Mouse (Mus musculus): ENCODE results near the gene Gm10638.

Gene Gm10638

GRCm38 (mm10) chr8:86745221-86745934, at the start of gene Gm10638, which contains the start of gene Siah1a:
TSS of gene Gm10638 (plus strand) at chr8:86745699.
TSS of gene Siah1a (minus strand) at chr8:86745934.
- peak; percentile 79 for DNase-seq (ENCODE audit: low spot score)

- no peak for DNase-seq (ENCODE audit: low spot score)
These were observed 49.8 kb upstream of the Gm10638 start for GRCm38 (mm10) chr8:86695703-86696102.

- no peak for DNase-seq (ENCODE audit: low spot score)
These were observed 46.6 kb upstream of the Gm10638 start for GRCm38 (mm10) chr8:86698811-86699421.

GRCm38 (mm10) chr8:86699471-86699870, 46.0 kb upstream of the Gm10638 start:
- DNase-seq (ENCODE audit: low spot score) = no peak

- no peak for DNase-seq (ENCODE audit: low spot score)
These were observed 43.0 kb upstream of the Gm10638 start for GRCm38 (mm10) chr8:86702453-86702852.

- no peak for DNase-seq (ENCODE audit: low spot score)
These were observed 40.2 kb upstream of the Gm10638 start for GRCm38 (mm10) chr8:86705317-86705716.

GRCm38 (mm10) chr8:86706756-86707155, 38.7 kb upstream of the Gm10638 start:
- no peak for DNase-seq (ENCODE audit: low spot score)

- DNase-seq (ENCODE audit: low spot score) = no peak
These were observed 37.6 kb upstream of the Gm10638 start for GRCm38 (mm10) chr8:86707873-86708272.

- no peak for DNase-seq (ENCODE audit: low spot score)
These were observed 32.9 kb upstream of the Gm10638 start for GRCm38 (mm10) chr8:86712594-86712993.

GRCm38 (mm10) chr8:86713407-86714188, 31.9 kb upstream of the Gm10638 start:
- DNase-seq (ENCODE audit: low spot score) = no peak

- DNase-seq (ENCODE audit: low spot score) = no peak
These were observed 27.0 kb upstream of the Gm10638 start for GRCm38 (mm10) chr8:86718332-86718994.

- DNase-seq (ENCODE audit: low spot score) = no peak
These were observed 26.1 kb upstream of the Gm10638 start for GRCm38 (mm10) chr8:86719368-86719767.

- no peak for DNase-seq (ENCODE audit: low spot score)
These were observed 24.6 kb upstream of the Gm10638 start for GRCm38 (mm10) chr8:86720756-86721459.

- no peak for DNase-seq (ENCODE audit: low spot score)
These were observed 24.0 kb upstream of the Gm10638 start for GRCm38 (mm10) chr8:86721490-86721889.

- no peak for DNase-seq (ENCODE audit: low spot score)
These were observed 18.5 kb upstream of the Gm10638 start for GRCm38 (mm10) chr8:86726959-86727358.

- DNase-seq (ENCODE audit: low spot score) = no peak
These were observed 17.1 kb upstream of the Gm10638 start for GRCm38 (mm10) chr8:86728224-86728950.

GRCm38 (mm10) chr8:86730303-86730702, 15.2 kb upstream of the Gm10638 start:
- no peak for DNase-seq (ENCODE audit: low spot score)

- no peak for DNase-seq (ENCODE audit: low spot score)
These were observed 14.6 kb upstream of the Gm10638 start for GRCm38 (mm10) chr8:86730860-86731259.

GRCm38 (mm10) chr8:86734171-86734570, 11.3 kb upstream of the Gm10638 start:
- no peak for DNase-seq (ENCODE audit: low spot score)

GRCm38 (mm10) chr8:86734954-86735353, 10.5 kb upstream of the Gm10638 start:
- DNase-seq (ENCODE audit: low spot score) = no peak
